Mouse (Mus musculus) left cerebral cortex, adult 2 months (tissue): ENCODE results near the gene Pbx1. TPM values are rescaled to one million over a fixed set of nuclear protein-coding genes. Genes with fewer than 3 reads are reported as not detected.

Source experiments
- DNase-seq, 2 experiments: peaks; one replicate each; pipeline ENCODE4 v3.0.0; 2021 to 2022; ENCODE audit warnings: low spot score in 2 of 2, mixed read lengths in 1 of 2; ENCODE audit errors: extremely low spot score in 1 of 2
- H3K27ac ChIP-seq: fragments of 200-600 bp; 2 replicates; pipeline ENCODE4 v1.8.1; 2022
- H3K4me3 ChIP-seq: fragments of 200-600 bp; 2 replicates; pipeline ENCODE4 v1.8.1; 2022
- CTCF ChIP-seq: fragments of 200-600 bp; IDR thresholded peaks from 2 replicates; pipeline ENCODE4 v1.8.1; 2022; ENCODE audit warnings: antibody characterized with exemption, mild to moderate bottlenecking, moderate library complexity
- intact Hi-C: fragments of 180-260 bp; cut with DNase I; formaldehyde crosslinking; loops from one replicate; pipeline ENCODE4 v1.15.1; 2025
- total RNA-seq, 2 experiments: library from RNA; stranded (reverse); gene quantifications; 2 replicates each; pipeline ENCODE4 v1.2.3; 2021

Pbx1 gene
- total RNA-seq, 2 experiments from 2014 or later = 140 to 143 TPM

GRCm38 (mm10) chr1:168094671-168095070 is 337.4 kb downstream of the Pbx1 start:
- no peak overlapping the region for H3K27ac ChIP-seq
- TF ChIP-seq CTCF = no peak
- DNase-seq = no peak
- intact Hi-C loops = no loop called here
- H3K4me3 ChIP-seq = no peak overlapping the region

- intact Hi-C loops = no loop called here
- Histone ChIP-seq H3K4me3 (no peak overlapping the region), H3K27ac (no peak overlapping the region)
- peak; percentile 19 to 20 for DNase-seq
- peak; percentile 55 for TF ChIP-seq CTCF
Measured at GRCm38 (mm10) chr1:168093044-168093443, 339.0 kb downstream of the Pbx1 start.

- TF ChIP-seq CTCF = no peak
- no peak overlapping the region for H3K27ac ChIP-seq
- DNase-seq = no peak
- no peak overlapping the region for H3K4me3 ChIP-seq
- intact Hi-C loops = no loop called here
Measured at GRCm38 (mm10) chr1:168091627-168092026, 340.4 kb downstream of the Pbx1 start.

GRCm38 (mm10) chr1:168088680-168089079 is 343.4 kb downstream of the Pbx1 start:
- Histone ChIP-seq H3K4me3 (no peak overlapping the region), H3K27ac (no peak overlapping the region)
- DNase-seq = no peak
- intact Hi-C loops = no loop called here
- TF ChIP-seq CTCF = no peak

GRCm38 (mm10) chr1:168079394-168079767 is 352.7 kb downstream of the Pbx1 start:
- Histone ChIP-seq H3K4me3 (no peak overlapping the region), H3K27ac (no peak overlapping the region)
- intact Hi-C loops = loop anchor here (2.0 kb wide), 1 partner anchor 25 kb away; no protein-coding TSS in a partner anchor
- DNase-seq = no peak
- no peak; the same call in 1 of the 2 replicates for TF ChIP-seq CTCF

GRCm38 (mm10) chr1:168078746-168079393 is 353.2 kb downstream of the Pbx1 start:
- DNase-seq = no peak
- H3K27ac ChIP-seq = no peak overlapping the region
- H3K4me3 ChIP-seq = no peak overlapping the region
- TF ChIP-seq CTCF = no peak
- intact Hi-C loops = loop anchor here (2.0 kb wide), 1 partner anchor 24 kb away; no protein-coding TSS in a partner anchor

- no peak for DNase-seq
- Histone ChIP-seq H3K4me3 (no peak overlapping the region), H3K27ac (no peak overlapping the region)
- intact Hi-C loops = no loop called here
- no peak for TF ChIP-seq CTCF
Measured at GRCm38 (mm10) chr1:168071974-168072373, 360.1 kb downstream of the Pbx1 start.

GRCm38 (mm10) chr1:168070273-168070910 is 361.7 kb downstream of the Pbx1 start:
- H3K27ac ChIP-seq = no peak overlapping the region
- intact Hi-C loops = no loop called here
- DNase-seq = no peak
- TF ChIP-seq CTCF = no peak
- no peak overlapping the region for H3K4me3 ChIP-seq

GRCm38 (mm10) chr1:168069740-168070139 is 362.3 kb downstream of the Pbx1 start:
- no peak for DNase-seq
- intact Hi-C loops = no loop called here
- Histone ChIP-seq H3K4me3 (no peak overlapping the region), H3K27ac (no peak overlapping the region)
- no peak for TF ChIP-seq CTCF
